Comparison of ENCODE assay signal across 29 mouse cellular contexts in the genomic region with DNA sequence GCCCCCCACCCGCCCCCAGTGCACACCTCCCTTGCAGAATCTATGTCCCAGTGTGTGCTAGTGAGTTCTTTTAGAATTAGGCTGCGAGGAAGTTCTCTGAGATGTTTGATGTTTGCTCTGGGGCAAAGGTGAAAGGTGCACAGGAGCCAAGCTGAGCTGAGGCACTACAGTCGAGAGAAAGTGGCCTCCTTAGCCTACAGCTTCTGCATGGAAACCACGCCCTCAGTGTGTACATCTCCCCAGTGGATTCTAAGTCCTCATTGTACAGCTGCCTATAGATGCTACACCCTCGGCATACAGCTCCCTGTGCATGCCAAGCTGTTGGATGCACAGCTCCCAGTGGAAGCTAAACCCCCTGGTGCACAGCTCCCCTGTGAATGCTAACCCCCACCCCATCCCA. TPM values are rescaled to one million over a fixed set of nuclear protein-coding genes. Genes with fewer than 3 reads are reported as not detected.
DNase-seq lines count a peak whose midpoint lies in the region; ATAC-seq and TF ChIP-seq lines count a peak whose summit lies in the region.
"Had no signal": no experiment of that assay in that cellular context is flagged by ENCODE, and none has a peak within 500 bp of the region (broad histone marks: within the 10 kb centered on the region; RNA-seq: fewer than 3 reads in every experiment).

No protein-coding gene starts in this region.

- H3K9ac ChIP-seq in intestine, embryonic 16.5 days (ENCODE audit: low read depth, low read length), result no peak overlapping the region
- no peak overlapping the region for H3K9ac ChIP-seq in stomach, postnatal 0 days (ENCODE audit: low read length)
- H3K9ac ChIP-seq in forebrain, postnatal 0 days, result no peak overlapping the region
- H3K9ac ChIP-seq: embryonic facial prominence, embryonic 15.5 days; heart, embryonic 12.5 days; heart, embryonic 15.5 days; hindbrain, embryonic 14.5 days had no signal

- no peaks in the 10 kb centered on the region for H3K9me3 ChIP-seq in intestine, embryonic 16.5 days (ENCODE audit: control insufficient read depth, low read length)
- no peaks in the 10 kb centered on the region for H3K9me3 ChIP-seq in stomach, postnatal 0 days (ENCODE audit: control insufficient read depth, low read length)
- H3K9me3 ChIP-seq in midbrain, embryonic 10.5 days (replicated peaks), result no peaks in the 10 kb centered on the region
- no peaks in the 10 kb centered on the region for H3K9me3 ChIP-seq in forebrain, postnatal 0 days (ENCODE audit: low read length)
- H3K9me3 ChIP-seq: embryonic facial prominence, embryonic 15.5 days; G1E; heart, embryonic 12.5 days; heart, embryonic 15.5 days had no signal

- H3K4me2 ChIP-seq in intestine, embryonic 16.5 days (ENCODE audit: low read depth, low read length), result no peak overlapping the region
- H3K4me2 ChIP-seq in stomach, postnatal 0 days (replicated peaks; ENCODE audit: low read depth), result no peak overlapping the region
- no peak overlapping the region for H3K4me2 ChIP-seq in forebrain, postnatal 0 days (ENCODE audit: low read depth)
- H3K4me2 ChIP-seq: embryonic facial prominence, embryonic 15.5 days; heart, embryonic 12.5 days; heart, embryonic 15.5 days; hindbrain, embryonic 14.5 days had no signal

- H3K27ac ChIP-seq in cortical plate, adult 2 months (ENCODE audit: insufficient read depth, low read length), result peak overlapping the region; percentile 5; the same call in 1 of the 2 replicates
- H3K27ac ChIP-seq in intestine, embryonic 16.5 days (ENCODE audit: low read length), result no peak overlapping the region
- H3K27ac ChIP-seq in stomach, postnatal 0 days (replicated peaks), result no peak overlapping the region
- no peak overlapping the region for H3K27ac ChIP-seq in midbrain, embryonic 10.5 days (replicated peaks)
- no peak overlapping the region for H3K27ac ChIP-seq in forebrain, postnatal 0 days (ENCODE audit: low read depth, low read length)
- H3K27ac ChIP-seq: embryonic facial prominence, embryonic 15.5 days; gastrocnemius, adult 2 months; heart, embryonic 15.5 days; hindbrain, embryonic 14.5 days; hindbrain, postnatal 0 days had no signal

- 37% methylated on average over 5 of the region's 5 CpGs for WGBS in intestine, embryonic 16.5 days
- WGBS in stomach, postnatal 0 days, result 39% methylated on average over 5 of the region's 5 CpGs
- WGBS in midbrain, embryonic 10.5 days, result 63% methylated on average over 5 of the region's 5 CpGs
- WGBS in forebrain, postnatal 0 days, result 54% methylated on average over 5 of the region's 5 CpGs

- no peaks in the 10 kb centered on the region for H3K27me3 ChIP-seq in intestine, embryonic 16.5 days (replicated peaks; ENCODE audit: control insufficient read depth, insufficient read depth, low read length)
- H3K27me3 ChIP-seq in stomach, postnatal 0 days (ENCODE audit: control insufficient read depth, insufficient read depth, low read length), result peaks cover 3% of the 10 kb centered on the region; the same call in 1 of the 2 replicates
- peaks cover 11% of the 10 kb centered on the region; the same call in 1 of the 2 replicates for H3K27me3 ChIP-seq in midbrain, embryonic 10.5 days (ENCODE audit: low read depth, poor library complexity, severe bottlenecking)
- no peaks in the 10 kb centered on the region for H3K27me3 ChIP-seq in forebrain, postnatal 0 days (ENCODE audit: insufficient read depth, low read length)
- H3K27me3 ChIP-seq: CH12.LX; heart, embryonic 15.5 days; Patski had no signal

- TF ChIP-seq CTCF in cortical plate, adult 2 months (IDR thresholded peaks at IDR 0.05; ENCODE audit: extremely low read depth, insufficient read depth, low read length), result no peak
- no peak for TF ChIP-seq CTCF in stomach, postnatal 0 days (IDR thresholded peaks at IDR 0.05; ENCODE audit: low read depth)
- TF ChIP-seq CTCF in forebrain, postnatal 0 days (IDR thresholded peaks at IDR 0.05; ENCODE audit: low read depth), result no peak

- no peak for DNase-seq in frontal cortex, adult 2 months (ENCODE audit: extremely low spot score in 1 of 2, low spot score in 1 of 2)
- DNase-seq in stomach, postnatal 0 days (ENCODE audit: low spot score), result no peak
- no peak for DNase-seq in midbrain, embryonic 10.5 days (ENCODE audit: low spot score)
- DNase-seq in forebrain, postnatal 0 days, result no peak
- DNase-seq: adrenal gland, postnatal 10 days; B cell, adult 2 months; cerebellum, adult 11 months; cerebellum, adult 2 months; cerebellum, adult 9-11 months; cerebellum, postnatal 25 days; embryo, embryonic 11 days; gastrocnemius, adult 2 months; gastrocnemius, postnatal 14 days; heart, adult 11 months; heart, postnatal 10 days; heart, postnatal 4 days had no signal

- H3K36me3 ChIP-seq in intestine, embryonic 16.5 days (ENCODE audit: control insufficient read depth, insufficient read depth, low read length), result no peaks in the 10 kb centered on the region
- H3K36me3 ChIP-seq in stomach, postnatal 0 days (ENCODE audit: control insufficient read depth, insufficient read depth, low read length), result no peaks in the 10 kb centered on the region
- H3K36me3 ChIP-seq in midbrain, embryonic 10.5 days, result no peaks in the 10 kb centered on the region
- H3K36me3 ChIP-seq in forebrain, postnatal 0 days (ENCODE audit: insufficient read depth), result no peaks in the 10 kb centered on the region; the same call in 1 of the 2 replicates
- H3K36me3 ChIP-seq: embryonic facial prominence, embryonic 15.5 days; G1E; heart, embryonic 12.5 days; heart, embryonic 15.5 days had no signal

- TF ChIP-seq POLR2A in cortical plate, adult 2 months (IDR thresholded peaks at IDR 0.05; ENCODE audit: extremely low read depth, insufficient read depth, low read length), result no peak

- H3K4me1 ChIP-seq in cortical plate, adult 2 months (ENCODE audit: control insufficient read depth, insufficient read depth, low read length), result peaks cover 6% of the 10 kb centered on the region
- H3K4me1 ChIP-seq in intestine, embryonic 16.5 days (ENCODE audit: control insufficient read depth, insufficient read depth, low read length), result peaks cover 2% of the 10 kb centered on the region; the same call in 1 of the 2 replicates
- H3K4me1 ChIP-seq in stomach, postnatal 0 days (replicated peaks; ENCODE audit: control insufficient read depth, insufficient read depth), result no peaks in the 10 kb centered on the region
- peaks cover 6% of the 10 kb centered on the region for H3K4me1 ChIP-seq in midbrain, embryonic 10.5 days
- H3K4me1 ChIP-seq in forebrain, postnatal 0 days (ENCODE audit: insufficient read depth), result no peaks in the 10 kb centered on the region
- H3K4me1 ChIP-seq: embryonic facial prominence, embryonic 15.5 days had no signal

- TF ChIP-seq EP300 in stomach, postnatal 0 days (optimal IDR thresholded peaks at IDR 0.05), result no peak

- ATAC-seq in frontal cortex, adult (ENCODE audit: low TSS enrichment), result peak; percentile 61
- peak; percentile 62 for ATAC-seq in intestine, embryonic 16.5 days
- ATAC-seq in stomach, postnatal 0 days (ENCODE audit: low FRiP score, low TSS enrichment), result peak; percentile 55; the same call in 1 of the 2 replicates
- no peak for ATAC-seq in forebrain, postnatal 0 days
- ATAC-seq: forebrain, embryonic 14.5 days; hindbrain, postnatal 0 days; inflammation-experienced regulatory T-cells, adult 6 months; Patski had no signal

- H3K4me3 ChIP-seq in cortical plate, adult 2 months (ENCODE audit: insufficient read depth, low read length), result no peak overlapping the region
- H3K4me3 ChIP-seq in intestine, embryonic 16.5 days (ENCODE audit: low read length), result no peak overlapping the region
- no peak overlapping the region for H3K4me3 ChIP-seq in stomach, postnatal 0 days (ENCODE audit: low read depth, low read length)
- H3K4me3 ChIP-seq in midbrain, embryonic 10.5 days, result no peak overlapping the region
- H3K4me3 ChIP-seq in forebrain, postnatal 0 days (ENCODE audit: low read depth, low read length), result no peak overlapping the region
- H3K4me3 ChIP-seq: embryonic facial prominence, embryonic 15.5 days; gastrocnemius, adult 2 months; heart, embryonic 12.5 days; heart, embryonic 15.5 days had no signal

RNA-seq across cellular contexts. Expression of a gene that starts 28.2 kb away (rescaled TPM):
- 751 and 916 TPM in 2 replicates for polyA plus RNA-seq in frontal cortex, adult 2 months (2012; rRNA removed)
- polyA plus RNA-seq in cortical plate, adult 2 months (2012; rRNA removed), result 784 and 793 TPM in 2 replicates
- 426 and 432 TPM in 2 replicates for polyA plus RNA-seq in intestine, embryonic 16.5 days (2015; fragmentation: Nextera tagmentation; extraction: Ambion mirVana)
- polyA plus RNA-seq in stomach, postnatal 0 days (2015; fragmentation: Nextera tagmentation; extraction: Ambion mirVana), result 479 and 554 TPM in 2 replicates
- 416 and 468 TPM in 2 replicates for polyA plus RNA-seq in midbrain, embryonic 10.5 days (2016; fragmentation: Nextera tagmentation; extraction: Ambion mirVana)
- total RNA-seq in forebrain, postnatal 0 days (2014; rRNA removed), result 428 and 702 TPM in 2 replicates
- 365 and 471 TPM in 2 replicates for polyA plus RNA-seq in forebrain, postnatal 0 days (2015; fragmentation: Nextera tagmentation; extraction: Ambion mirVana)
